Mouse (Mus musculus): ENCODE measurements around the gene Isoc2b. TPM values are rescaled to one million over a fixed set of nuclear protein-coding genes. Genes with fewer than 3 reads are reported as not detected.
"Not testable (repeated sequence)": the region's sequence is repeated elsewhere in the genome, so short reads cannot be mapped to it uniquely, and the experiment has no call there.

Gene Isoc2b
- total and polyA plus RNA-seq, 2 experiments from 2014 or later, result 4.5 to 20.0 TPM

GRCm38 (mm10) chr7:4813105-4813791 lies 56.8 kb downstream of the Isoc2b start:
- H3K4me2 ChIP-seq (ENCODE audit: low read depth, low read length), result peak overlapping the region; percentile 67
- ATAC-seq (ENCODE audit: insufficient read depth, low read depth) (no peak), DNase-seq (ENCODE audit: low spot score) (no peak)
- peaks cover 19% of the 10 kb centered on the region for H3K36me3 ChIP-seq (replicated peaks; ENCODE audit: control insufficient read depth, insufficient read depth, low read length)
- TF ChIP-seq CTCF (IDR thresholded peaks at IDR 0.05; ENCODE audit: low read depth), result no peak
- H3K27ac ChIP-seq (ENCODE audit: low read depth), result peak overlapping the region; percentile 94
- H3K9me3 ChIP-seq (replicated peaks; ENCODE audit: control insufficient read depth, low read length), result no peaks in the 10 kb centered on the region
- H3K4me1 ChIP-seq (ENCODE audit: control insufficient read depth, insufficient read depth), result peaks cover 18% of the 10 kb centered on the region
- WGBS, result 24% methylated on average over 8 of the region's 8 CpGs
- peak overlapping the region; percentile 43; the same call in 1 of the 2 replicates for H3K9ac ChIP-seq (replicated peaks; ENCODE audit: low read depth, low read length)
- peak overlapping the region; percentile 97 for H3K4me3 ChIP-seq (ENCODE audit: low read depth, low read length)
- H3K27me3 ChIP-seq (ENCODE audit: control insufficient read depth, insufficient read depth, low read length), result no peaks in the 10 kb centered on the region

DNA sequence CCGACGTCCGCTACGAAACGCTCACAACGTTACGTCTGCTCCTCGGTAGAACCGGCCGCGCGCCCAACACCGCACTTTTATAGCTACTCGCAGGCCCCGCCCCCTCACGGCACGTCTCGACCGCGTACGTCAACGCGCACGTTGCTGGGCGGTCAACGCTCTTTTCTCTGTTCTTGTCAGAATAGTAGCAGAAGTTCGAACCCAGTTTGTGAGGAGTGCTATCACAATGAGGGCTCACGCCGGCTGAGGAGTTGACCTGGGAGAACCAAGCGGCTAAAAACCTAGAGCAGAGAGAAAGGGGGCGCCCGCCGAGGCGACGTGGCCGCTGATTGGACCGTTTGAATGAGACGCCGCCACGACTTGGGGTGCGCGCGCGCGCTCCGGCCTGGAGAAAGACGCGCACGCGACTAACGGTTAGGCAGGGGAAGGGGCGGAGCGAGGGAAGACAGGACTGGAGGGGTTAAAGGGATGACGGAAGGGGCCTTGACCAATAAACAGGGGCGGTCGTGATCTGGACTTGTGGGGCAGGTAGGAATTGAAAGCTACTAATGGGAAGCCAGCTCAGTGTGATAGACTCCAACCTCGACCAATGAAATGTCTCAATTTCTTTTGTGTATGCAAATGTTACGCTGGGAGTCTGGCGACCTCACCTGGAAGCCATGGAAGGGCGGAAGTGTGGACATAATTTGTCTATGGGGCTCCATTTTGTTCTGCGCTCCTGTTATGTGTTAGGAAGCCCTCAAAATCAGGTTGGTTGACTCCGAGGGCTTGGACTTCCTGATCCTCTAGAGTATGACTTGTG lies 57.6 kb downstream of the Isoc2b start, which contains the start of gene Ube2s:
TSS of gene Ube2s (minus strand) at position 288 of the 802 bp plus-strand sequence.
- TF ChIP-seq CTCF (IDR thresholded peaks at IDR 0.05; ENCODE audit: low read depth) (peak; percentile 31; the same call in 1 of the 2 replicates), EP300 (IDR thresholded peaks at IDR 0.05; ENCODE audit: low read depth) (no peak)
- no peaks in the 10 kb centered on the region for H3K27me3 ChIP-seq (ENCODE audit: control insufficient read depth, insufficient read depth, low read length)

GRCm38 (mm10) chr7:4811842-4812302 lies 58.2 kb downstream of the Isoc2b start:
- peak overlapping the region; percentile 94 for H3K27ac ChIP-seq (ENCODE audit: low read depth)
- ATAC-seq (ENCODE audit: insufficient read depth, low read depth) (peak; percentile 9), DNase-seq (ENCODE audit: low spot score) (no peak)
- peak overlapping the region; percentile 97 for H3K4me3 ChIP-seq (ENCODE audit: low read depth, low read length)
- H3K4me1 ChIP-seq (ENCODE audit: control insufficient read depth, insufficient read depth), result peaks cover 18% of the 10 kb centered on the region
- H3K4me2 ChIP-seq (ENCODE audit: low read depth, low read length), result peak overlapping the region; percentile 90
- no peaks in the 10 kb centered on the region for H3K27me3 ChIP-seq (ENCODE audit: control insufficient read depth, insufficient read depth, low read length)
- H3K9ac ChIP-seq (replicated peaks; ENCODE audit: low read depth, low read length), result peak overlapping the region; percentile 96
- H3K9me3 ChIP-seq (replicated peaks; ENCODE audit: control insufficient read depth, low read length), result no peaks in the 10 kb centered on the region
- under 1% methylated on average over 28 of the region's 36 CpGs for WGBS
- peaks cover 28% of the 10 kb centered on the region for H3K36me3 ChIP-seq (replicated peaks; ENCODE audit: control insufficient read depth, insufficient read depth, low read length)
- TF ChIP-seq CTCF (IDR thresholded peaks at IDR 0.05; ENCODE audit: low read depth) (no peak), EP300 (IDR thresholded peaks at IDR 0.05; ENCODE audit: low read depth) (no peak)

More for the DNA sequence above, 57.6 kb downstream of the Isoc2b start, which contains the start of gene Ube2s:
- Histone ChIP-seq H3K4me3 (ENCODE audit: low read depth, low read length) (peak within 1 kb of the TSS; percentile 97), H3K9ac (replicated peaks; ENCODE audit: low read depth, low read length) (peak within 1 kb of the TSS; percentile 96), H3K9me3 (replicated peaks; ENCODE audit: control insufficient read depth, low read length) (no peaks in the 10 kb centered on the region), H3K36me3 (replicated peaks; ENCODE audit: control insufficient read depth, insufficient read depth, low read length) (peaks cover 22% of the 10 kb centered on the region), H3K4me2 (ENCODE audit: low read depth, low read length) (peak within 1 kb of the TSS; percentile 90), H3K4me1 (ENCODE audit: control insufficient read depth, insufficient read depth) (peaks cover 18% of the 10 kb centered on the region), H3K27ac (ENCODE audit: low read depth) (peak within 1 kb of the TSS; percentile 94)
- DNase-seq (ENCODE audit: low spot score) (peak; percentile 100), ATAC-seq (ENCODE audit: insufficient read depth, low read depth) (peak; percentile 98)
- WGBS, result under 1% methylated on average over 62 of the region's 62 CpGs

DNA sequence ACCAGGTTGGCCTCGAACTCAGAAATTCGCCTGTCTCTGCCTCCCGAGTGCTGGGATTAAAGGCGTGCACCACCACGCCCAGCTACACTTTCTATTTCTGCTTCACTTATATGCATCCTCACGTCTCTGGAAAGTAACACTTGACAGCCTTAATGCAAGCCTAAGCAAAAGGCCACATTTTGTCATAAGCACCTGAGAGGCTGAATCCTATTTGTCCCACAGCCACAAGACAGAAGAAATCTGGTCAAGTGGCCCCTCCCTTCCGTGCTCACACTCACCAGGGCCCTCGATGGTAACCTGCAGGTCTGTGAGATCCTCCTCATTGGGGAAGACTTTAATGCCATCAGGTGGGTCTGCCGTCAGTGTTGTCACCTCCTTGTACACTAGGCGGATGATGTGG lies 58.9 kb downstream of the Isoc2b start:
- H3K9ac ChIP-seq (replicated peaks; ENCODE audit: low read depth, low read length), result peak overlapping the region; percentile 96
- H3K4me3 ChIP-seq (ENCODE audit: low read depth, low read length), result peak overlapping the region; percentile 97
- H3K27me3 ChIP-seq (ENCODE audit: control insufficient read depth, insufficient read depth, low read length); ATAC-seq (ENCODE audit: insufficient read depth, low read depth); DNase-seq (ENCODE audit: low spot score); H3K9me3 ChIP-seq (replicated peaks; ENCODE audit: control insufficient read depth, low read length): not testable (repeated sequence)
- H3K4me2 ChIP-seq (ENCODE audit: low read depth, low read length), result peak overlapping the region; percentile 90
- peaks cover 18% of the 10 kb centered on the region for H3K4me1 ChIP-seq (ENCODE audit: control insufficient read depth, insufficient read depth)
- 32% methylated on average over 10 of the region's 10 CpGs for WGBS
- H3K27ac ChIP-seq (ENCODE audit: low read depth), result peak overlapping the region; percentile 94; the same call in 1 of the 2 replicates
- H3K36me3 ChIP-seq (replicated peaks; ENCODE audit: control insufficient read depth, insufficient read depth, low read length), result peaks cover 36% of the 10 kb centered on the region

DNA sequence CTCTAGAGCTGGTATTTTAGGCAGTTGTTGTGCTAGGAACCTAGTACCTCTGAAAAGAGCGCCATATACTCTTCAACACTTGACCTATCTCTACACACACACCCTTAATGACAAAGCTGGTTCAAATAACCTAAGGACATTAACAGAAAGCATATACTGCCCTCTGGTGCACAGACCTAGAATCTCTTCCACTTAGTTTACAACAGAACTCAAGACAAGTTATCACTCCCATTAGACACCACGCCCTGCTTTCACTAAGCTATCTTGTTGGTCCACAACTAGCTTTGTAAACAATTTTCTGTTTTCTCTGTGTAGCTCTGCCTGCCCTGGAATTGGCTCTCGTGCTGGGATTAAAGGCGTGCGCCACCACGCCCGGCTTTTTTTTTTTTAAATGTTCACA lies 63.3 kb downstream of the Isoc2b start:
- H3K9ac ChIP-seq (replicated peaks; ENCODE audit: low read depth, low read length), result no peak overlapping the region
- H3K27me3 ChIP-seq (ENCODE audit: control insufficient read depth, insufficient read depth, low read length), result no peaks in the 10 kb centered on the region
- peaks cover 12% of the 10 kb centered on the region for H3K4me1 ChIP-seq (ENCODE audit: control insufficient read depth, insufficient read depth)
- no peak overlapping the region for H3K4me2 ChIP-seq (ENCODE audit: low read depth, low read length)
- H3K9me3 ChIP-seq (replicated peaks; ENCODE audit: control insufficient read depth, low read length), result no peaks in the 10 kb centered on the region
- ATAC-seq (ENCODE audit: insufficient read depth, low read depth) (no peak), DNase-seq (ENCODE audit: low spot score) (peak; percentile 47)
- 88% methylated on average over 7 of the region's 7 CpGs for WGBS
- TF ChIP-seq EP300 (IDR thresholded peaks at IDR 0.05; ENCODE audit: low read depth) (no peak), CTCF (IDR thresholded peaks at IDR 0.05; ENCODE audit: low read depth) (peak; percentile 68)
- no peak overlapping the region for H3K27ac ChIP-seq (ENCODE audit: low read depth)
- no peak overlapping the region for H3K4me3 ChIP-seq (ENCODE audit: low read depth, low read length)
- peaks cover 45% of the 10 kb centered on the region for H3K36me3 ChIP-seq (replicated peaks; ENCODE audit: control insufficient read depth, insufficient read depth, low read length)
